Mouse (Mus musculus): ENCODE data around the gene Ppp1r37. TPM values are rescaled to one million over a fixed set of nuclear protein-coding genes. Genes with fewer than 3 reads are reported as not detected.

Gene Ppp1r37
- polyA plus RNA-seq, 1 experiment from 2014 or later: 37.8 TPM

DNA sequence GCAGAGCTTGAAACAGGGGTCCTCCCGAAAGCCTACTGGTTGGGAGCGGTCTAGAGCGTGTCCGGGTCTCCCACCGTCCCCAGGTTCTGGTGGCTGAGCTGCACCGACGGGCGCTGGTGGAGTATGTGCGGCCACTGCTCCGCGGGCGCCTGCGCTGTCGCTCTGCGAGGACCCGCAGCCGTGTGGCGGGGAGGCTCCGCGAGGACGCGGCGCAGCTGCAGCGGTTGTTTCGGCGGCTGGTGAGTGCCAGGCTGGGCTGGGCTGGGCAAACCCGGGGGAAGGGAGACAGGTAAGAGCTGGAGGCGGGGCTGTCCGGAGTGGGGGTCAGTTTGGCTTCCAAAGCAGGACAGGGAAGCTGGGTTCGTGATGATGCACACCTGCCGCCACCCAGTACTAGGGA, 73.4 kb downstream of the Ppp1r37 start:
- no peaks in the 10 kb centered on the region for H3K36me3 ChIP-seq (ENCODE audit: control insufficient read depth, insufficient read depth, low read length)
- no peak overlapping the region for H3K27ac ChIP-seq (ENCODE audit: low read length)
- peaks cover 4% of the 10 kb centered on the region for H3K4me1 ChIP-seq (ENCODE audit: control insufficient read depth, insufficient read depth, low read length)
- peaks cover 43% of the 10 kb centered on the region for H3K27me3 ChIP-seq (ENCODE audit: control insufficient read depth, insufficient read depth, low read depth, low read length)
- WGBS: 5% methylated on average over 31 of the region's 31 CpGs
- peak overlapping the region; percentile 33 for H3K4me3 ChIP-seq (ENCODE audit: low read depth, low read length)
- H3K9ac ChIP-seq (ENCODE audit: low read depth, low read length): peak overlapping the region; percentile 58
- peak overlapping the region; percentile 64 for H3K4me2 ChIP-seq (ENCODE audit: low read length)
- peak; percentile 51; the same call in 1 of the 2 replicates for ATAC-seq
- no peaks in the 10 kb centered on the region for H3K9me3 ChIP-seq (replicated peaks; ENCODE audit: control insufficient read depth, low read length, poor library complexity, severe bottlenecking)

DNA sequence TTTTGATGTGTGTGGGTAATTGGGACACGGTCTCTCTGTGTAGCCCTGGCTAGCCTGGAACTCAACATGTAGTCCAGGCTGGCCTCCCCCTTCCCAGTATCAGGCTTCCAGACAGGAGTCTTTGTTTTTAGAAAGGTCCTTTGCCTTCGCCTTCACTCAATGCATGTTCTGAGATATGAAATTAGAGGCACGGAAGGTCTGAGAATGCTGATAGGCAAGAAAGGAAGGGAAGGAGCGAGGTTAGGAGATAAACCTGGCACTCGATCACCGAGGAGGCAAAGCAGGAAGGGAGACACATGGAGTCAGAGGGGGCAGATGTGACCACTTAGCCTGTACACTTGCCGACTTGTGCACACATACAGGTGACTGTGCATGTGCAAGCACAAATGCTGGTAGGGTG, 76.3 kb downstream of the Ppp1r37 start:
- H3K36me3 ChIP-seq (ENCODE audit: control insufficient read depth, insufficient read depth, low read length): no peaks in the 10 kb centered on the region
- H3K4me2 ChIP-seq (ENCODE audit: low read length): no peak overlapping the region
- H3K27me3 ChIP-seq (ENCODE audit: control insufficient read depth, insufficient read depth, low read depth, low read length): peaks cover 41% of the 10 kb centered on the region
- ATAC-seq: no peak
- H3K9ac ChIP-seq (ENCODE audit: low read depth, low read length): no peak overlapping the region
- peaks cover 4% of the 10 kb centered on the region for H3K4me1 ChIP-seq (ENCODE audit: control insufficient read depth, insufficient read depth, low read length)
- WGBS: 94% methylated on average over 7 of the region's 7 CpGs
- H3K9me3 ChIP-seq (replicated peaks; ENCODE audit: control insufficient read depth, low read length, poor library complexity, severe bottlenecking): no peaks in the 10 kb centered on the region
- no peak overlapping the region for H3K27ac ChIP-seq (ENCODE audit: low read length)
- H3K4me3 ChIP-seq (ENCODE audit: low read depth, low read length): no peak overlapping the region

DNA sequence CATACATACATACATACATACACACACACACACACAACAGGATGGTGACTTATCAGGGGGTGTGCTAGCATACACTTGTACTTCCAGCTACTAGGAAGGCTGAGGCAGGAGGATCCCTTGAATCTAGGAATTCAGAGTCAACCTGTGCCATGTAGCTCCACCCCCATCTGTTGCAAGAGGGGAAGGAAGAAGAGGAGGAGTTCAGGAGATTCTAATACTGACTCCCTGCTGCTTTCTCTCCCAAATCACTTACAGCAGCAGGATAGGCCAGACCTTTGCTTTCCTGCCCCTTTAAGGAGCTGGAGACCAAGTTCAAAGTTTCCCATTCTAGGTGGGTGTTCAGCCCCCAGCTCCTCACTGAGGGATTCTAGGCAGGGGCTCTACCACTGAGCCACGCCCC, 77.4 kb downstream of the Ppp1r37 start:
- H3K27ac ChIP-seq (ENCODE audit: low read length): no peak overlapping the region

DNA sequence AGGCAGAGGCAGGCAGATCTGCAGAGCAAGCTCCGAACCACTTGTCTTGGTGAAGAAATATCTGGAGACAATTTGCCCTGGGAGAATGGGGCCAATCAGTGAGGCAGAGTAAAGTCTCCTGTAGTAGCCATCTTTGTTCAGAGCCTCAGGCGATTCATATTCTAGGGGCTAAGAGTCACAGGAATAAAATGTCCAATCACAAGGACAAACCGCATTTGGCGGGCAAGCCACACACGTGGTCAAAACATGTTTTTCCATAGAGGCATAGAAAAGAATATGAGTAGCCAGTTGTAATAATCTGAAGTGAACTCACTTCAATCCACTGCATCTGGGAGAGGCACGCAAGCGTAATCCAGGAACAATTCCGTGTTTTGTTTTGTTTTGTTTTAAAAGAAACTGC, 79.6 kb downstream of the Ppp1r37 start:
- Histone ChIP-seq H3K9ac (ENCODE audit: low read depth, low read length) (no peak overlapping the region), H3K9me3 (replicated peaks; ENCODE audit: control insufficient read depth, low read length, poor library complexity, severe bottlenecking) (no peaks in the 10 kb centered on the region), H3K4me3 (ENCODE audit: low read depth, low read length) (no peak overlapping the region), H3K27me3 (ENCODE audit: control insufficient read depth, insufficient read depth, low read depth, low read length) (peaks cover 10% of the 10 kb centered on the region), H3K4me2 (ENCODE audit: low read length) (no peak overlapping the region), H3K36me3 (ENCODE audit: control insufficient read depth, insufficient read depth, low read length) (no peaks in the 10 kb centered on the region), H3K4me1 (ENCODE audit: control insufficient read depth, insufficient read depth, low read length) (no peaks in the 10 kb centered on the region), H3K27ac (ENCODE audit: low read length) (no peak overlapping the region)
- WGBS: 80% methylated on average over 8 of the region's 8 CpGs
- ATAC-seq: no peak

More for the DNA sequence above, 77.4 kb downstream of the Ppp1r37 start:
- no peak for ATAC-seq
- Histone ChIP-seq H3K36me3 (ENCODE audit: control insufficient read depth, insufficient read depth, low read length) (no peaks in the 10 kb centered on the region), H3K4me1 (ENCODE audit: control insufficient read depth, insufficient read depth, low read length) (peaks cover 4% of the 10 kb centered on the region), H3K4me3 (ENCODE audit: low read depth, low read length) (no peak overlapping the region), H3K9me3 (replicated peaks; ENCODE audit: control insufficient read depth, low read length, poor library complexity, severe bottlenecking) (no peaks in the 10 kb centered on the region), H3K9ac (ENCODE audit: low read depth, low read length) (no peak overlapping the region), H3K27me3 (ENCODE audit: control insufficient read depth, insufficient read depth, low read depth, low read length) (peaks cover 31% of the 10 kb centered on the region), H3K4me2 (ENCODE audit: low read length) (no peak overlapping the region)
- 100% methylated on average over 1 of the region's 1 CpGs for WGBS

Other genes starting within 250 kb of the Ppp1r37 start
- gene Ercc1, start 218.3 kb downstream of the Ppp1r37 start, polyA plus RNA-seq (2015; fragmentation: Nextera tagmentation; extraction: Ambion mirVana): 80.1 and 82.4 TPM in 2 replicates
- gene Cd3eap, start 203.6 kb downstream of the Ppp1r37 start, polyA plus RNA-seq (2015; fragmentation: Nextera tagmentation; extraction: Ambion mirVana): 24.1 and 24.6 TPM in 2 replicates
- gene Ppp1r13l, start 203.3 kb downstream of the Ppp1r37 start, polyA plus RNA-seq (2015; fragmentation: Nextera tagmentation; extraction: Ambion mirVana): 2.0 and 2.8 TPM in 2 replicates
- 28.0 and 29.5 TPM in 2 replicates for gene Ercc2, start 181.1 kb downstream of the Ppp1r37 start, polyA plus RNA-seq (2015; fragmentation: Nextera tagmentation; extraction: Ambion mirVana)
- gene Klc3, start 159.0 kb downstream of the Ppp1r37 start, polyA plus RNA-seq (2015; fragmentation: Nextera tagmentation; extraction: Ambion mirVana): 1.4 and 1.7 TPM in 2 replicates
- gene Ckm, start 158.3 kb downstream of the Ppp1r37 start, polyA plus RNA-seq (2015; fragmentation: Nextera tagmentation; extraction: Ambion mirVana): 0.25 and 0.35 TPM in 2 replicates
- gene Mark4, start 104.3 kb downstream of the Ppp1r37 start, polyA plus RNA-seq (2015; fragmentation: Nextera tagmentation; extraction: Ambion mirVana): 14.8 and 16.2 TPM in 2 replicates
- 0.12 and 0.45 TPM in 2 replicates for gene Exoc3l2, start 99.7 kb downstream of the Ppp1r37 start, polyA plus RNA-seq (2015; fragmentation: Nextera tagmentation; extraction: Ambion mirVana)
- gene Bloc1s3, start 54.7 kb downstream of the Ppp1r37 start, polyA plus RNA-seq (2015; fragmentation: Nextera tagmentation; extraction: Ambion mirVana): 3.9 and 4.2 TPM in 2 replicates
- gene Trappc6a, start 54.7 kb downstream of the Ppp1r37 start, polyA plus RNA-seq (2015; fragmentation: Nextera tagmentation; extraction: Ambion mirVana): 30.5 and 31.9 TPM in 2 replicates
- gene Nkpd1, start 45.2 kb downstream of the Ppp1r37 start, polyA plus RNA-seq (2015; fragmentation: Nextera tagmentation; extraction: Ambion mirVana): 0.88 and 0.92 TPM in 2 replicates
- gene Zfp296, start 14.2 kb upstream of the Ppp1r37 start, polyA plus RNA-seq (2015; fragmentation: Nextera tagmentation; extraction: Ambion mirVana): 0.11 and 0.14 TPM in 2 replicates
- 143 and 145 TPM in 2 replicates for gene Gemin7, start 14.5 kb upstream of the Ppp1r37 start, polyA plus RNA-seq (2015; fragmentation: Nextera tagmentation; extraction: Ambion mirVana)
- 58.6 TPM in 2 replicates for gene Clasrp, start 41.4 kb upstream of the Ppp1r37 start, polyA plus RNA-seq (2015; fragmentation: Nextera tagmentation; extraction: Ambion mirVana)
- 6.1 and 6.5 TPM in 2 replicates for gene Relb, start 66.4 kb upstream of the Ppp1r37 start, polyA plus RNA-seq (2015; fragmentation: Nextera tagmentation; extraction: Ambion mirVana)
- 120 and 122 TPM in 2 replicates for gene Clptm1, start 102.0 kb upstream of the Ppp1r37 start, polyA plus RNA-seq (2015; fragmentation: Nextera tagmentation; extraction: Ambion mirVana)
- gene Apoc2, start 114.9 kb upstream of the Ppp1r37 start, polyA plus RNA-seq (2015; fragmentation: Nextera tagmentation; extraction: Ambion mirVana): not detected in 2 replicates
- gene Gm44805, start 118.3 kb upstream of the Ppp1r37 start, polyA plus RNA-seq (2015; fragmentation: Nextera tagmentation; extraction: Ambion mirVana): not detected in 2 replicates
- gene Apoc4, start 118.4 kb upstream of the Ppp1r37 start, polyA plus RNA-seq (2015; fragmentation: Nextera tagmentation; extraction: Ambion mirVana): not detected in 2 replicates
- gene Apoc1, start 129.6 kb upstream of the Ppp1r37 start, polyA plus RNA-seq (2015; fragmentation: Nextera tagmentation; extraction: Ambion mirVana): 0.96 and 1.0 TPM in 2 replicates
- gene Apoe, start 136.1 kb upstream of the Ppp1r37 start, polyA plus RNA-seq (2015; fragmentation: Nextera tagmentation; extraction: Ambion mirVana): 350 and 686 TPM in 2 replicates
- gene Tomm40, start 152.4 kb upstream of the Ppp1r37 start, polyA plus RNA-seq (2015; fragmentation: Nextera tagmentation; extraction: Ambion mirVana): 113 and 118 TPM in 2 replicates
- 55.3 and 56.7 TPM in 2 replicates for gene Nectin2, start 187.4 kb upstream of the Ppp1r37 start, polyA plus RNA-seq (2015; fragmentation: Nextera tagmentation; extraction: Ambion mirVana)
- 10.5 and 14.0 TPM in 2 replicates for gene Bcam, start 207.9 kb upstream of the Ppp1r37 start, polyA plus RNA-seq (2015; fragmentation: Nextera tagmentation; extraction: Ambion mirVana)
- gene Cblc, start 233.7 kb upstream of the Ppp1r37 start, polyA plus RNA-seq (2015; fragmentation: Nextera tagmentation; extraction: Ambion mirVana): 0.44 and 0.49 TPM in 2 replicates